Mouse (Mus musculus) spleen, adult 2 months (tissue): Measurements from ENCODE around the gene Ptgr1. TPM values are rescaled to one million over a fixed set of nuclear protein-coding genes. Genes with fewer than 3 reads are reported as not detected.

Experiments used
- DNase-seq, 2 experiments: peaks; one replicate each; pipeline versions ENCODE4 v3.0.0 to v3.0.0-alpha.2; 2012 to 2021; ENCODE audit warnings: low spot score in 2 of 2, low read depth in 1 of 2
- H3K27ac ChIP-seq: fragments of 200-500 bp; 2 replicates; pipeline ENCODE4 v1.5.1; 2012; ENCODE audit warnings: low read length, inconsistent platforms; ENCODE audit not compliant: insufficient read depth
- H3K27me3 ChIP-seq: fragments of 200-500 bp; 2 replicates; pipeline ENCODE4 v1.6.1; 2012; ENCODE audit warnings: mild to moderate bottlenecking, moderate library complexity, low read length, inconsistent platforms; ENCODE audit not compliant: control insufficient read depth, insufficient read depth
- H3K36me3 ChIP-seq: fragments of 200-500 bp; 2 replicates; pipeline ENCODE4 v1.6.1; 2012; ENCODE audit warnings: mild to moderate bottlenecking, low read length, inconsistent platforms; ENCODE audit not compliant: control insufficient read depth, insufficient read depth
- H3K4me1 ChIP-seq: fragments of 200-500 bp; 2 replicates; pipeline ENCODE4 v1.6.1; 2011; ENCODE audit warnings: inconsistent platforms; ENCODE audit not compliant: control insufficient read depth, insufficient read depth, insufficient read length
- H3K4me3 ChIP-seq: fragments of 200-500 bp; 2 replicates; pipeline ENCODE4 v1.5.1; 2011; ENCODE audit warnings: mild to moderate bottlenecking, inconsistent platforms; ENCODE audit not compliant: insufficient read depth, insufficient read length; ENCODE audit errors: extremely low read depth
- CTCF ChIP-seq: fragments of 200-500 bp; IDR thresholded peaks from 2 replicates; pipeline ENCODE4 v1.5.1; 2011; ENCODE audit warnings: mild to moderate bottlenecking, inconsistent platforms; ENCODE audit not compliant: insufficient read depth, insufficient read length, insufficient replicate concordance; ENCODE audit errors: extremely low read depth
- POLR2A ChIP-seq: fragments of 200-500 bp; IDR thresholded peaks from 2 replicates; pipeline ENCODE4 v1.6.1; 2011; ENCODE audit warnings: low read depth, low read length, inconsistent platforms
- WGBS: fragments of 180-500 bp; shearing (Covaris S2); methylation state at CpG from one replicate; pipeline ENCODE4 v1.1.7; 2018; 5-methylcytosine and 5-hydroxymethylcytosine counted together
- polyA plus RNA-seq: library from polyadenylated mRNA; depleted of rRNA; stranded (reverse); fragments of >200 nt; gene quantifications from 2 replicates; pipeline ENCODE4 v1.2.3, GENCODE M21; 2012; rRNA removed

Gene Ptgr1
- polyA plus RNA-seq, result 0.92 and 0.96 TPM in 2 replicates

- peak; percentile 43 to 77 for DNase-seq
- Histone ChIP-seq H3K27ac (no peak within 1 kb of the TSS), H3K36me3 (no peaks in the 10 kb centered on the region), H3K4me3 (peak within 1 kb of the TSS; percentile 78), H3K27me3 (no peaks in the 10 kb centered on the region), H3K4me1 (peaks cover 7% of the 10 kb centered on the region; the same call in 1 of the 2 replicates)
- WGBS, result 2% methylated on average over 28 of the region's 28 CpGs
- TF ChIP-seq CTCF, result no peak
- no peak for TF ChIP-seq POLR2A
Observed at GRCm38 (mm10) chr4:58986540-58987190, at the start of gene Ptgr1. Gene Ptgr1 (minus strand): TSS chr4:58987119.

GRCm38 (mm10) chr4:59035786-59036350, 48.9 kb upstream of the Ptgr1 start:
- Histone ChIP-seq H3K27me3 (no peaks in the 10 kb centered on the region), H3K4me3 (peak overlapping the region; percentile 72), H3K27ac (no peak overlapping the region), H3K4me1 (peaks cover 7% of the 10 kb centered on the region), H3K36me3 (peaks cover 2% of the 10 kb centered on the region; the same call in 1 of the 2 replicates)
- TF ChIP-seq CTCF (no peak), POLR2A (no peak)
- DNase-seq, result peak in 1 of 2 experiments; percentile 7
- WGBS, result 46% methylated on average over 18 of the region's 18 CpGs

GRCm38 (mm10) chr4:59034918-59035785, 48.2 kb upstream of the Ptgr1 start, which contains the start of gene Gng10:
Gene Gng10 (plus strand): TSS chr4:59035088.
- WGBS, result 14% methylated on average over 76 of the region's 76 CpGs
- H3K4me1 ChIP-seq, result peaks cover 4% of the 10 kb centered on the region
- TF ChIP-seq POLR2A (no peak; the same call in 1 of the 2 replicates), CTCF (no peak)
- H3K4me3 ChIP-seq, result peak within 1 kb of the TSS; percentile 72
- peak within 1 kb of the TSS; percentile 55 for H3K27ac ChIP-seq
- no peaks in the 10 kb centered on the region for H3K27me3 ChIP-seq
- H3K36me3 ChIP-seq, result peaks cover 2% of the 10 kb centered on the region; the same call in 1 of the 2 replicates
- peak in 1 of 2 experiments; percentile 60 for DNase-seq

- TF ChIP-seq CTCF (no peak), POLR2A (no peak)
Observed at GRCm38 (mm10) chr4:59034325-59034917, 47.5 kb upstream of the Ptgr1 start.

GRCm38 (mm10) chr4:59016922-59017321, 30.0 kb upstream of the Ptgr1 start:
- TF ChIP-seq POLR2A (no peak), CTCF (no peak)
- H3K27me3 ChIP-seq, result no peaks in the 10 kb centered on the region
- no peak overlapping the region for H3K27ac ChIP-seq
- H3K4me1 ChIP-seq, result no peaks in the 10 kb centered on the region
- DNase-seq, result no peak
- peaks cover 12% of the 10 kb centered on the region for H3K36me3 ChIP-seq
- no peak overlapping the region for H3K4me3 ChIP-seq
- WGBS, result 82% methylated on average over 2 of the region's 2 CpGs

More at GRCm38 (mm10) chr4:59034325-59034917, 47.5 kb upstream of the Ptgr1 start:
- 79% methylated on average over 10 of the region's 10 CpGs for WGBS
- H3K36me3 ChIP-seq, result no peaks in the 10 kb centered on the region
- no peak overlapping the region for H3K27ac ChIP-seq
- no peak for DNase-seq
- peaks cover 3% of the 10 kb centered on the region; the same call in 1 of the 2 replicates for H3K4me1 ChIP-seq
- no peaks in the 10 kb centered on the region for H3K27me3 ChIP-seq
- H3K4me3 ChIP-seq, result peak overlapping the region; percentile 72; the same call in 1 of the 2 replicates

GRCm38 (mm10) chr4:59015181-59015580, 28.3 kb upstream of the Ptgr1 start:
- 90% methylated on average over 3 of the region's 3 CpGs for WGBS
- Histone ChIP-seq H3K27ac (no peak overlapping the region), H3K4me3 (no peak overlapping the region), H3K27me3 (no peaks in the 10 kb centered on the region), H3K4me1 (peaks cover 1% of the 10 kb centered on the region; the same call in 1 of the 2 replicates), H3K36me3 (peaks cover 7% of the 10 kb centered on the region)
- TF ChIP-seq CTCF (no peak), POLR2A (no peak)
- DNase-seq, result no peak
